Mouse (Mus musculus) spleen, postnatal 10 days (tissue): ENCODE results near the gene Yjefn3.
"Not testable (repeated sequence)": the region's sequence is repeated elsewhere in the genome, so short reads cannot be mapped to it uniquely, and the experiment has no call there.

Experiments
- DNase-seq, 2 experiments: peaks; one replicate each; pipeline ENCODE4 v3.0.0; 2021 to 2022; ENCODE audit warnings: low spot score in 2 of 2

Yjefn3 gene

DNA sequence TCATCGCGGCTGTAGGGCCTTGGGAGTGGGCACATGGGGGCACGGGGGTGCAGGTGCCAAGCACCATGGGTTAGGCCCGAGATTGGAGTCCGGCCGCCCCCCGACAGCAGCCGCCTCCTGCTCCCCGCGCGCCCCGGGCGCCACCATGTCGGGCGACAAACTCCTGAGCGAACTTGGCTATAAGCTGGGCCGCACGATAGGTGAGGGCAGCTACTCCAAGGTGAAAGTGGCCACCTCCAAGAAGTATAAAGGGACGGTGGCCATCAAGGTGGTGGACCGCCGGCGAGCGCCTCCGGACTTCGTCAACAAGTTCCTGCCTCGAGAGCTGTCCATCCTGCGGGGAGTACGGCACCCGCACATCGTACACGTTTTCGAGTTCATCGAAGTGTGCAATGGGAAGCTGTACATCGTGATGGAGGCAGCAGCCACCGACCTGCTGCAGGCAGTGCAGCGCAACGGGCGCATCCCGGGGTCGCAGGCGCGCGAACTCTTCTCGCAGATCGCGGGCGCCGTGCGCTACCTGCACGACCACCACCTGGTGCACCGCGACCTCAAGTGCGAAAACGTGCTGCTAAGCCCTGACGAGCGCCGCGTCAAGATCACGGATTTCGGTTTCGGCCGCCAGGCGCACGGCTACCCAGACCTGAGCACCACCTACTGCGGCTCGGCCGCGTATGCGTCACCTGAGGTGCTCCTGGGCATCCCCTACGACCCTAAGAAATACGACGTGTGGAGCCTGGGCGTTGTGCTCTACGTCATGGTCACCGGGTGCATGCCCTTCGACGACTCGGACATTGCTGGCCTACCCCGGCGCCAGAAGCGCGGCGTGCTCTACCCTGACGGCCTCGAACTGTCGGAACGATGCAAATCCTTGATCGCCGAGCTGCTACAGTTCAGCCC is at the start of gene Yjefn3, which contains the start of the genes Tssk6 and Ndufa13:
Gene Yjefn3 (minus strand): TSS at position 550 of the 900 bp plus-strand sequence.
Gene Tssk6 (plus strand): TSS at position 22 of the 900 bp plus-strand sequence.
Gene Ndufa13 (minus strand): TSS at position 396 of the 900 bp plus-strand sequence.
- peak; percentile 70 to 88 for DNase-seq

DNA sequence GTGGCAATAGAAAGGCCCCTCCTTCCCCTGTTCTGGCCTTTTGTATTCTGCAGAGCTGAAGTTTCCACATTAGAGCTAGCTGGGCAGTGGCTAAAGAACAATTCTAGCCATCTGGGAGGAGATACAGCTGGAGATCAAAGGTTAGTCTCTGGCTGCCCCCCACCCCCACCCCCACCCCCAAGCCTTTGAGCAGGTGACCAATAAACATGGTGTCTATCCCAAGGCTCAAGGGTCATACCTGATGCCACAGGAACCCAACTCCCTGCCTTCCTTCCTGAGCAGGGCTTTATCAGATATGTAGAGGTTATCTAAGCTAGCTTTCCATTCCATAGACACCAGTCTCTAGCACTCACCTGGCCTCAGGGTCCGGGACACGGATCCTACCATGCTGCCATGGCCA is 47.8 kb upstream of the Yjefn3 start:
- DNase-seq: no peak

DNA sequence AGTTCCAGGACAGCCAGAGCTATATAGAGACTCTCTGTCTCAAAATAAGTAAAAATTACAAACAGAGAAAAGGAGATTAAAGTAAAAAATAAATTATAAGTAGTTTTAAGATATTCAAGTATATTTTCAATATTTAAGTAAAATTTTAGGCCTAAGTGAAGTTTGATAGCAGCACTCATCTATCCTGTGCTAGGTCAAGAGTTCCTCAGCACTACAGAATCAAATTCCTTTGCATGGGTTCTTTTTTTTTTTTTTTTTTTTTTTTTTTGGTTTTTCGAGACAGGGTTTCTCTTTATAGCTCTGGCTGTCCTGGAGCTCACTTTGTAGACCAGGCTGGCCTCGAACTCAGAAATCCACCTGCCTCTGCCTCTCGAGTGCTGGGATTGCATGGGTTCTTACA is 40.0 kb upstream of the Yjefn3 start:
- not testable (repeated sequence) for DNase-seq

DNA sequence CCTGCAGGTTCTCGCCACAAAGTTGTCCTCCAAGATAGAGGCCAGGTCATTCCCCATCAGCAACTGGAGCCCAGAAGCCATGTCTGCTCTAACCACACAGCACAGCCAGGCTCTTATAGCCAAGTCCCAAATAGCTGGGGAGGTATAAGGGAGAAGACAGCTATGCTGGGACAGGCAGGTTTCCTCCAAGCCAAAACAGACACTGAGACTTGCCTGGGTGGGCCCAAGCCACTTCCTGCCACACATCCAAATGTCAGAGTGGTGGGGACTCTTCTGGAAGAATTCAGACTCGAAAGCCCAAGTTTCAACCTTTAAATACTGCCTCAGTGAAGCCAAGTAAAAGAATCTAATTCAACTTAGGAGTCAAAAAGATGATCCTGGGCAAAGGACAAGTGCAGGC is 37.9 kb upstream of the Yjefn3 start:
- no peak for DNase-seq

DNA sequence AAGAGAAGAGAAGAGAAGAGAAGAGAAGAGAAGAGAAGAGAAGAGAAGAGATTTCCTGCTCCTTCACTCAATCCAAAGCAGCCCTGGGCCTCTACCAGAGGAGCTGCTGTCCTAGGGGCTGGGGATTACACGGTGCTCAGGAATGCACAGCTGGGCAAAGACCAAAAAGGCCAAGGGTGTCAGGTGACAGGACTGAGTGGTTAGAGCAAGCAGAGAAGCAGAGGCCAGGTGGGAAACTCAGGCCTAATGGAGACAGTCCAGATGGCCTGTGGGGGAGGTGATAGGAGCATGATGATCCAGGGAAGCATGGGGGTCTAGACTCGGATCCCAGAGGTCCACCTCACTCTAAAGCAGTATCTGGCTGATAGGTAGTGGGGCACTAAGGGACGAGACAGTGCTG is 37.1 kb upstream of the Yjefn3 start:
- no peak for DNase-seq

DNA sequence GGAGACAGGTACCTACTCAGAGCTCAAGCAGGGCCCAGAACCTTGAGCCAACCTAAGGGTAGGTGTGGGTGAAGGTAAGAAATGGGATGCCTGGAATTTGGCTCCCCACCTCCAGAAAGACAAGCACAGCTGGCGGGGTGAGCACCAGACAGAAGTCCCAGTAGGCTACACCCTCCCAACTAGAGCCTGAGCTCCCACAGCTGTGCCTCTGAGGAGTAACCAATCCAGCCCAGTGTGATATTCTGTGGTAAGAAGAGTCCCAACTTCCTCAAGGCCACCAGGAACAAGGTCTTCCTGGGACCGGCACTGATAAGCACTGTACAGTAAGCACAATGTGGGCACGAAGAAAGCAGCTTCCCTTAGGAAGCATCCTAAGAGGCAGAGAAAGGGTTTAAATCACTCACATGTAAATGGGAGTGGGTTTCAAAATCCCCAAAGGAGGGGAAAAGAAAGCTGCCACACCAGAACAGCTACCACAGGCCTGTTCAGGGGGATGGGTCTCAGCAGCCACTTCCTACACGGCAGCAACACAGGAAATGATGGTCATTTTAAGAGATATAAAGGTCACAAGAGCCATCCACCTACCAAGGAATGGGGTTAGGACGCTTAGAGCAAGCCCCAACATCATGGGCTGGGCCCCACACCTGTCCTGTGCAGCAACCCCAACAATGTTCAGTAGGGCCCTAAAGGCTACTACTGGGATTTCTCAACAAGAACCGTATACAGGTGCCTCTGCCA is 35.9 kb upstream of the Yjefn3 start:
- no peak for DNase-seq

DNA sequence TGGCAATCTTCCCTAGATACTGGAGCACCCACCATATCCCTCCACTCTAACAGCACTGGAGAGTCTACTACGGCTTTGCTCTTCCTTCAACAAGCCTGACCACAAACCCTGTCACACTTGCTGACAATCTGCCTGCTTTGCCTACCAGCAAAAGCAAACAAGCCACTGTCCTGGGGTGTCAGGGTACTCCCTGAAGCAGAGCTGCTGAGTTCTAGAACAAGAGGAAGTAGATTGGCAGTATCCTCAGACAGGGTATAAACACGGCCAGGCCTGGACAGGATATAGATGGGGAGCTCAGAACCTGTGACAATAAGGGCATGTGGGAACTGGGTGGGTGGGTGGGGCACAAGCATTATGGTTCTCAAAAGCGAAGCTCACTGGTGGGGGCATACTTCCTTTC is 35.0 kb upstream of the Yjefn3 start:
- DNase-seq: peak in 1 of 2 experiments; percentile 31

DNA sequence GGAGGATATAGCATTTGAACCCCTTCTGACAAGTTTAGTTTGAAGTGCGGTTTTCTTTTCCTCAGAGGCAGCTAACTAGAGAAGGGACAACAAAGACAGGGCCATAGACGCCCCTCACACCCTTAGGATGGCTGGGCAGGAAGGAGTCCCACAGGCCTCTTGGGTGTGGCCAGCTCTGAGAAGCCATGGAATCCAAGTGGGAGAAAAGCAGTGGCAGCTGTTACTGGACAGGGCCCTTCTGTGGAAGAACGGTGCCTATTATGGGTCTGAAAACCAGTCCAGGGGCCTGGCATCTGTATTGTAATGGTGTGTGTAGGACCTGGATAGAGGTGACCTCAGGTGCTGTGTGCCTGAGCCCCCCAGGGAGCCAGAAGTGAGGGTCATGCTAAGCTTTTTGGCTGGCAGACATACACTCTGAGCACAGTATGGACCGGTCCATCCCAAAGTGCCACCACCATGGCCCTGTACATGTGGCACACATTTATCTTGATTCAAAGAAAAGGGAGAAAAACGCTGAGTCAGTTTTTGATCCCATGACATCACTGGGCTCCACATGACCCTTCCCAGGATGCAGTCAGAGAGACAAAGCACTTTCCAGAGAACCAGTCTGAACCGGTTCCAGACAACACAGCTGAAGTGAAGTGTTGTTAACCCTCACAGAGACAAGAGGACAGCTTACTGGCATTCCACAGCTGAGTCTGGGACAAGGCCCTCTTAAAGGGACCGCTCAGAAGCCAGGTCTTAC is 33.7 kb upstream of the Yjefn3 start:
- DNase-seq: no peak

DNA sequence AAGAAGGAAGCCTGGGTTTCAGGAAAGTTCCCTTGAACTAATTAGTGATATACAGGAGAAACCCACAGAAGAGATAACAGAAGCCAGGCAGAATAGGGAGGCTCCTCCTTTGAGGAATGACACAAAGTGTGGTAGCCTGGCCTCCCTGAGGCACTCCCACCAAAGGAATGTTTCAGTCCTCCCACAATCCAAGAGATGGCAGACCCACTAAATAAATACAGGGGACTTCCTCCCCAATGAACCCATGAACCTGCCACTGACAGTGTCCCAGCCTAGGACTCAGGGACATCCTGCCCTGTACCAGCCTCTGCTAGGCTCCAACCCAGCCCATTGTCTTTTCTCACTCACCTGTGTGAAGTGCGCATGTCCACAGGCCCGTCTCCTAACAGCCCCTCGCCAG is 32.9 kb upstream of the Yjefn3 start:
- no peak for DNase-seq

DNA sequence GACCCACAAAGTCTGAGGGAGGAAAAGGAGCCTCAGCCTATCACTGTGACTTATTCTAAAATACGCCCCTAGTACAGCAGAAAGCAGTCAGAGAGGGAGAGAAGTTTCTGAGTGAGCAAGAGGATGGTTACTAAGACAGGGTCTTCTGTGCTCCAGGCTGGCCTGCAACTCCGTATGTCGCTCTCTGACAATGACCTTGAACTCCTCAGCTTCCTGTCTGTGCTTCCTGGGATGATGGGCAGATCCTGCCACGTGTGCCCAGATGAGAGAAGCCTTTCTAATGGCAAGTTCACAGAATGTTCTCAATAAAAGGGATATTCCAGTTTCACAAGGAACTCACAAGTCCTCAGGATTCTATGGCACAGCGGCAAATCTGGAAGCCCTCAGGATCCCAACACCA is 32.1 kb upstream of the Yjefn3 start:
- no peak for DNase-seq

DNA sequence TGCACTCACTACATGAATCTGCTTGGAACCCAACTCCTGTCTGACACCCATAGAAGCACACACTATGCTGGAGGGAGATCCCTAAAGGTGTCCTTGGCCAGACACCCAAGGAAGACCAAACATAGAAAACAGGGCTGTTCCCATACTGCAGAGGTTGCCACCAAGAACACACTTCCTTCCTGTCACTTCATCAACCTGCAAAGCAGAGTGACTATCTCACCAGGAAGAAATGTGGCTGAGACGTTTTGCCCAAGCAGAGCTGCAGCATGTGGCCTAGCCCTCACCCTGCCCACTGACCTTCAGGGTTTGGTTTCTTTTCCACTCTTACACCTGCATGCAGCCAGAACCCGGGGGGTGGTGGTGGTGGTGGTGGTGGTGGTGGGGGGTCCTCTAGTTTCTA is 31.3 kb upstream of the Yjefn3 start:
- DNase-seq: no peak

DNA sequence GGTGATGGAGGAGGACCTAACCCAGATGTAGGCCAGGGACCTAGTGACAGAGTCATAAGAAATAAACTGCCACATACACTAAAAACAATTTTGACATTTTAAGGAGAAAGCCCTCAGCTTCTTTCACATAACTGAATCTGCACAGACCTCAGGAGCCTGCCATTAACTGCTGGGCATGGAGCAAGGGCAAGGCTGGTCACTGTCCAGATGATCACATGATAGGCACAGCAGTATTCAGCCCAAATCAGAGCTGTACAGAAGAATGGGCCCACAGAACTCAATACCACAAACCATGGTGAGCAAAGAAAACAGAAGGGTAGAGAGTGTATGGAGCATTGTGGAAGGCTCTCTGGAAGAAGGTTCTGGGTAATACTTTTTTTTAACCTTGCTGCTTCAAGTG is 24.4 kb upstream of the Yjefn3 start:
- no peak for DNase-seq

DNA sequence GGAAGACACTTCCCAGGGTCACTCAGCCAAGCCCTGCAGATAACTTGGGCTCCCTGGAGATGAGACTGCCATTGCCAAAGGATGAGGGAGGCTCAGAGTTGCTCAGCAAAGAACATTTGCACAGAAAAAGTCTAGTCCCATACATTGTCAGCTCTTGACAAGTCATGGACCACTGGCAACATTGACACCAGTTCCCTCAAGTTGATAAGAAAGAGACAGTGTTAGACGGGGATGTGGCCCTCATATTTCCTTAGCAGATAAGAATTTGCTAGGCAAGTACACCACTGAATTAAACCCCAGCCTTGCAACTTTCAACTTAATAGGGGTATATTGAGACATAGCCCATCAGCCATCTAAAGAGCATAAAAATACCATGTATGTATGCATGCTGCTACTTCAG is 21.5 kb upstream of the Yjefn3 start:
- DNase-seq: no peak

DNA sequence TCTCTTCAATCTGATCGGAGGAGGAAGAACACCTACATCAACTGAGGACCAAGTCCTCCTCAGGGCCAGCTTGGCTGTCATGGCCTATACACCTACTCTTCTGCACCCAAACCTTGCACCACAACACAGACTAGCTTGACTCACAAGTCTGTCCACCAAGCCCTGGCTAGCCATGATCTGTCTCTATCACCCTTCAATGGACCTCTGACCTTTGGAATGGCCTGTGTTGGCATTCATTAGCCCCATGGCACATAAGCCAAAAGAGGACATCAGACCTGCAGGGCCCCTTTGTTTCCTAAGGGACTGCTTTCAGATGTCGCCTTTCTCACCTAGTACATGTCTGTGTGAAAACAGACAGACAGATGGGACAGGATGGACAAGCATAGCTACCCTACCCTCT is 18.6 kb upstream of the Yjefn3 start:
- no peak for DNase-seq

DNA sequence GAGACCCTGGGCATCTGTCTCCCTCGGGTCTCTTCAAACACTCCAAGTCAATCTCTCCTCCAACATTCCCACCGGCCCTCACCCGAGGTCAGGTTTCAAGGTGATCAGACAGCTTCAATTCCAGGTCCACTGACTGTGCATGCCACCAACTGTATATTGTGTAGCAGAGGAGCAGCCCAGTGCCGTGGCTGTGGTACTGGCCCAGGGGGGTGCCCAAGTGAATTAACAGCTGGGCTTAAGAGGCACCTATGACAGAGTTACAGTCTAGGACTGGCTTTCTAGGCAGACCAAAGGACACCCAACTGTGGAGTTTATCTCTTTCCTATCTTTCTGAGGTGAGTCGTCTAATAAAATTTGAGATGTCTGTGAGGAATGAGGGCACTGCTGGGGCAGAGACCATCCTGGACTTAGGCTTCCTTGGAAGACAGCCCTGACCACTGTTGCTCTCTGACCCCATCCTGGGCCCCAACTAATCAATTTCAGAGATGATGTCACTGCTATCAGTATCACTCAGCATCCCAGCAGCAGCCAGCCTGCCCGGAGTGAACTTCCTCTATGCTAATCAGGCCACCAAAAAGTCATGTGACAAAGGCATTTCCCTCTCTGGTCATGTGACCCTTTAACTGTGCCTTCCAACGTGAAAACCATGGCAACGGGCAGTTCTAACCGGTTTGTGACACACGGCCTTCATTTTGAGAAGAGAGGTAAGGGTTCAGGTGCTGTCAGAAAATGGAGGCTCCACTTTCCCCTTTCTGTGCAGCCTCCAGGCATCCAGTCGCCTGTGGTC is 17.6 kb upstream of the Yjefn3 start:
- DNase-seq: peak; percentile 64 to 91

DNA sequence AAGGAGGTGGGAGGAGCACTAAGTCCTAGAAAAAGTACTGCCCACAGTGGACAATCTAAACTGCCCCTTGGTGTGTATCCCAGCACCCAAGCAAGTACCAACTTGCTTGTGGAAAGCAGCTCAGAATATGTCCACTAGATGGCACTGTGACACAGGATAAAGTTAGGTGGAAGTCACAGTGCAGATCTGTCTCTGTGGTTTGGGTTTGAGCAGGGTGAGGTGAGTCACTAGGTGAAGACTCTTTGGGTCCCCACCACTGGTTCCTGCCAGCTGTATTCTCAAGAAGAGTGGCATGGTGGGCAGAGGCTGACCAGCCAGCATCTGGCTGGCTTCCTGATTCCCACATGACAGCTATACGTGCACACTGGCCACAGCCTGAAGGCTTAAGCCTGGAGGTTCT is 16.5 kb upstream of the Yjefn3 start:
- peak; percentile 72 to 81 for DNase-seq

DNA sequence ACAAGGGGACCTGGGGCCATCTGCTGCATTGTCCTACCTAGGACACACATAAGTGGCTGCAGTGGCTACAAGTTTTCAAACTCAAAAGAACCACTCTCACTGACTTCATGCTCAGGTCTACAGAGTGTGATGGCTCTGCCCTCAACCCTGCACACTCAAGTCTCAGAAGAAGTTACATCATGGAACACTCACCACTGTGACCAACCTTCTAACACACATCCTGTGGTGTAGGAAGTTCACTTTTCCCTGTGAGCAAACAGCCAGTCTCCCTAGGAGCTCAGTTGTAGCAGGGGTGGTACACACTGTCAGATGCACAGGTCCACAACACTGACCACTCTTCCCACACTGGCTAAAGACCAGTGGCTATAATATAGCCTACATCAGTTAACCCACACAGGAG is 16.0 kb upstream of the Yjefn3 start:
- no peak for DNase-seq

DNA sequence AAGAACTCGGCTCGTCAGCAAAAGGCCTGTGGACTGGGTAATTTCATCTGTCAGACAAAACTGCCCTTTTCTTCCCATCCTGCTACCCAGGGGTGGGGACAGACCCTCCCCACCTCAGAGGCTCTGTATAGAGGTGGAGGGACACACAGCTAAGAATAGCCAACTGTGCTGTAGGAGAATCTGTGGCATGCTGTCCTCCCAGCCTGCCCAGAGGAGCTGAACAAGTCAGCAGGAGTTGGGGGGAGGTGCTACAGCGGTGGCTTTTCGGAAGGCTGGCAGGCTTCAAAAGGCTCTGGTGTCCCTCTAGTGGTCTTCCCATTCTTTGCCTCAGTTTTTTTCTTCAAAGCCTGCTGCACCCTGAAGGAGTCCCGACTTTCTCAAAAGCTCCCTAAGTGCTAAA is 13.2 kb upstream of the Yjefn3 start:
- no peak for DNase-seq

DNA sequence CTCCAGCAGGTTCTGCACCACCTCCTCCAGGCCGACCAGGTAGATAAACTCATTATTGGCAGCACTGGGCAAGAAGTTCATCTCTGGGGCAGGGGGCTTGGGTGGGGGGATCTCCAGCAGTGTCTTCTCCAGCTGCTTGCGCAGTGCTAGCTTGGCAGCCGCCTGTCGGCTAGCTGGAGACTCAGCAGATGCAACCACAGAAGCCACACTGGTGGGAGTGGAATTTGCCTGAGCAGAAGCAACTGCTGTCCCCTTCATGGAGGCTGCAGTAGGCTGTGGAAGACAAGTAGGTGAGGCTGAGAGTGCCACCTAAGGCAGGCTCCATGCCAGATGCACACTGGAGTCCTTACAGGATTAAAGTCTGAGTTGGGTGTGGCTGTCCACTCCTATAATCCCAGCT is 12.0 kb upstream of the Yjefn3 start:
- no peak for DNase-seq

DNA sequence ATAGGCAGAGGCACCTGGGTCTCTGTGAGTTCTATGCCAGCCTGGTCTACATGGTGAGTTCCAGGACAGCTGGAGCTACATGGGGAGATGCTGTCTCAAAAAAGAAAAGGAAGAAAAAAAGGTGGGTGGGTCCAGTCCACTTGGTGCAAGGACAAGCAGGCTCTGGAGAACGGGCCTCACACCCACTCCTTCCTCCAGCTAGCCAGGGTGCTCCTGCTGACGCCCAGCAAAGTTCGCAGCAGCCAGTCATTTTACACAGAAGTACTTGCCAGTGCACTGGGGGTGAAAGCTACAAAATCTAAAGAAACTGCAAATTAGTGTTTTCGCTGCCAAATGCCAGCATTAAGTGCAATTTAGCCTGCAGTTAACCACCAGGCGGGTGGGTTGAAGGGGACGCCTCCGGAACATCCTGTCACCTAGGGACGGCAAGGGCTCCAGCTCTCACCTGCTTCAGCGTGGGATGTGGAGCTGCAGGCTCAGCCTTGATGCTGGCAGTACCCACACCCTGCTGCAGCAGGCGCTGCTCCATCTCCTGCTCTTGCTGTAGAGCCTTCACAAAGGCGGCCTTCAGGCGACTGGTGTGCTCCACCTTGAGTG is 10.1 kb upstream of the Yjefn3 start:
- DNase-seq: no peak

DNA sequence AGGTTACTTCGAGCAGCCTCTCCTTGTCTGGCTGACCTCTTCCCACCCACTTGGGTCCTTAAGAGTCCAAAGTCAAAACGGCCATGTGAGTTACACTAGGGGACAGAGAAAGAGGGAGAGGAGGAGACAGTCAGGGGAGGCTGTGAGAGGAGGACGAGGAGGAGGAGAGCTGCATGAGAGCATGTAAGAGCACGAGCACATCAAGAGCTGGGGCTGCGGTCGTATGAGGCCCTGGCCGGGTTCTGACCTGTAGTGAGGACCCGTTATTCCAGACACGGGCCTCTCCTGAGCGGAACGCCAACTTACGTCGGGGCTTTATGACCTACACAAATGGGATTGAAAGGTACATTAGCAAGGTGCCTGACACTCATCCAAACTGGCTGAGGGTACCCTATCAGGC is 9.4 kb upstream of the Yjefn3 start:
- DNase-seq: no peak
